Mouse (Mus musculus): ENCODE results near the gene Gm10300. TPM values are rescaled to one million over a fixed set of nuclear protein-coding genes. Genes with fewer than 3 reads are reported as not detected.
A peak's percentile ranks its signal among the peaks of the same experiment; 100 is the strongest.

Gene Gm10300
- polyA plus RNA-seq, 1 experiment from 2014 or later = 0.18 TPM

GRCm38 (mm10) chr4:132074933-132075769, 654 bp downstream of the Gm10300 start, which contains the start of gene Epb41:
Epb41 (minus strand) TSS chr4:132075321.
- peak within 1 kb of the TSS; percentile 97 for H3K9ac ChIP-seq (replicated peaks)
- H3K36me3 ChIP-seq (replicated peaks; ENCODE audit: insufficient read depth, low read length) = peaks cover 20% of the 10 kb centered on the region
- 1% methylated on average over 47 of the region's 47 CpGs for WGBS (ENCODE audit: insufficient replicate concordance)
- H3K4me2 ChIP-seq (ENCODE audit: low read depth, low read length) = peak within 1 kb of the TSS; percentile 85
- peaks cover 61% of the 10 kb centered on the region for H3K4me1 ChIP-seq (ENCODE audit: insufficient read depth)
- peak within 1 kb of the TSS; percentile 100 for H3K27ac ChIP-seq (ENCODE audit: low read depth)
- H3K9me3 ChIP-seq (ENCODE audit: low read length) = no peaks in the 10 kb centered on the region
- TF ChIP-seq CTCF (IDR thresholded peaks at IDR 0.05; ENCODE audit: low read depth) = peak; percentile 22; the same call in 1 of the 2 replicates
- TF ChIP-seq EP300 (IDR thresholded peaks at IDR 0.05; ENCODE audit: low read depth) = peak; percentile 77
- DNase-seq = peak; percentile 100
- ATAC-seq = peak; percentile 82
- H3K27me3 ChIP-seq (ENCODE audit: insufficient read depth, low read length) = no peaks in the 10 kb centered on the region
- peak within 1 kb of the TSS; percentile 95 for H3K4me3 ChIP-seq (ENCODE audit: low read depth, low read length)

GRCm38 (mm10) chr4:132075796-132076195, 1.3 kb downstream of the Gm10300 start:
- 40% methylated on average over 1 of the region's 1 CpGs for WGBS (ENCODE audit: insufficient replicate concordance)
- Histone ChIP-seq H3K4me3 (ENCODE audit: low read depth, low read length) (no peak overlapping the region), H3K9me3 (ENCODE audit: low read length) (no peaks in the 10 kb centered on the region), H3K27me3 (ENCODE audit: insufficient read depth, low read length) (no peaks in the 10 kb centered on the region), H3K4me2 (ENCODE audit: low read depth, low read length) (peak overlapping the region; percentile 85), H3K4me1 (ENCODE audit: insufficient read depth) (peaks cover 61% of the 10 kb centered on the region), H3K27ac (ENCODE audit: low read depth) (peak overlapping the region; percentile 100), H3K9ac (replicated peaks) (peak overlapping the region; percentile 17), H3K36me3 (replicated peaks; ENCODE audit: insufficient read depth, low read length) (peaks cover 14% of the 10 kb centered on the region)
- ATAC-seq (no peak), DNase-seq (no peak)
- no peak for TF ChIP-seq CTCF (IDR thresholded peaks at IDR 0.05; ENCODE audit: low read depth)
- no peak for TF ChIP-seq EP300 (IDR thresholded peaks at IDR 0.05; ENCODE audit: low read depth)

GRCm38 (mm10) chr4:132076480-132077405, 2.2 kb downstream of the Gm10300 start:
- Histone ChIP-seq H3K9me3 (ENCODE audit: low read length) (no peaks in the 10 kb centered on the region), H3K36me3 (replicated peaks; ENCODE audit: insufficient read depth, low read length) (peaks cover 5% of the 10 kb centered on the region; the same call in 1 of the 2 replicates), H3K27me3 (ENCODE audit: insufficient read depth, low read length) (no peaks in the 10 kb centered on the region), H3K4me2 (ENCODE audit: low read depth, low read length) (peak overlapping the region; percentile 85), H3K4me1 (ENCODE audit: insufficient read depth) (peaks cover 57% of the 10 kb centered on the region), H3K4me3 (ENCODE audit: low read depth, low read length) (peak overlapping the region; percentile 43), H3K9ac (replicated peaks) (peak overlapping the region; percentile 79), H3K27ac (ENCODE audit: low read depth) (peak overlapping the region; percentile 100)
- WGBS (ENCODE audit: insufficient replicate concordance) = 12% methylated on average over 20 of the region's 20 CpGs
- TF ChIP-seq EP300 (IDR thresholded peaks at IDR 0.05; ENCODE audit: low read depth) (peak; percentile 98), CTCF (IDR thresholded peaks at IDR 0.05; ENCODE audit: low read depth) (no peak)
- DNase-seq = peak; percentile 92
- ATAC-seq = peak; percentile 57

GRCm38 (mm10) chr4:132077445-132077844, 2.9 kb downstream of the Gm10300 start:
- no peaks in the 10 kb centered on the region for H3K9me3 ChIP-seq (ENCODE audit: low read length)
- H3K4me3 ChIP-seq (ENCODE audit: low read depth, low read length) = peak overlapping the region; percentile 43; the same call in 1 of the 2 replicates
- peaks cover 50% of the 10 kb centered on the region for H3K4me1 ChIP-seq (ENCODE audit: insufficient read depth)
- peak overlapping the region; percentile 85 for H3K4me2 ChIP-seq (ENCODE audit: low read depth, low read length)
- H3K9ac ChIP-seq (replicated peaks) = peak overlapping the region; percentile 79
- 21% methylated on average over 7 of the region's 7 CpGs for WGBS (ENCODE audit: insufficient replicate concordance)
- peak; percentile 86 for DNase-seq
- peak; percentile 43 for ATAC-seq
- H3K36me3 ChIP-seq (replicated peaks; ENCODE audit: insufficient read depth, low read length) = 0 out of 2 replicates have a peak, but pooled peaks cover 2% of the 10 kb centered on the region
- no peaks in the 10 kb centered on the region for H3K27me3 ChIP-seq (ENCODE audit: insufficient read depth, low read length)
- peak overlapping the region; percentile 100 for H3K27ac ChIP-seq (ENCODE audit: low read depth)
- TF ChIP-seq CTCF (IDR thresholded peaks at IDR 0.05; ENCODE audit: low read depth) (no peak), EP300 (IDR thresholded peaks at IDR 0.05; ENCODE audit: low read depth) (peak; percentile 97)

GRCm38 (mm10) chr4:132078296-132078714, 3.8 kb downstream of the Gm10300 start:
- peak overlapping the region; percentile 3; the same call in 1 of the 2 replicates for H3K4me3 ChIP-seq (ENCODE audit: low read depth, low read length)
- peak overlapping the region; percentile 85 for H3K4me2 ChIP-seq (ENCODE audit: low read depth, low read length)
- peaks cover 42% of the 10 kb centered on the region for H3K4me1 ChIP-seq (ENCODE audit: insufficient read depth)
- peak overlapping the region; percentile 100 for H3K27ac ChIP-seq (ENCODE audit: low read depth)
- 8% methylated on average over 7 of the region's 7 CpGs for WGBS (ENCODE audit: insufficient replicate concordance)
- ATAC-seq = peak; percentile 6; the same call in 1 of the 2 replicates
- DNase-seq = peak; percentile 72
- H3K9me3 ChIP-seq (ENCODE audit: low read length) = no peaks in the 10 kb centered on the region
- peak; percentile 55 for TF ChIP-seq EP300 (IDR thresholded peaks at IDR 0.05; ENCODE audit: low read depth)
- no peak for TF ChIP-seq CTCF (IDR thresholded peaks at IDR 0.05; ENCODE audit: low read depth)
- no peaks in the 10 kb centered on the region for H3K27me3 ChIP-seq (ENCODE audit: insufficient read depth, low read length)
- H3K36me3 ChIP-seq (replicated peaks; ENCODE audit: insufficient read depth, low read length) = no peaks in the 10 kb centered on the region
- H3K9ac ChIP-seq (replicated peaks) = peak overlapping the region; percentile 79
